Mouse (Mus musculus) kidney, postnatal 14 days (tissue): Measurements from ENCODE around the gene Smim1.

Source experiments
- DNase-seq: peaks from one replicate; pipeline ENCODE4 v3.0.0; 2022; ENCODE audit warnings: mixed read lengths

Smim1 gene

DNA sequence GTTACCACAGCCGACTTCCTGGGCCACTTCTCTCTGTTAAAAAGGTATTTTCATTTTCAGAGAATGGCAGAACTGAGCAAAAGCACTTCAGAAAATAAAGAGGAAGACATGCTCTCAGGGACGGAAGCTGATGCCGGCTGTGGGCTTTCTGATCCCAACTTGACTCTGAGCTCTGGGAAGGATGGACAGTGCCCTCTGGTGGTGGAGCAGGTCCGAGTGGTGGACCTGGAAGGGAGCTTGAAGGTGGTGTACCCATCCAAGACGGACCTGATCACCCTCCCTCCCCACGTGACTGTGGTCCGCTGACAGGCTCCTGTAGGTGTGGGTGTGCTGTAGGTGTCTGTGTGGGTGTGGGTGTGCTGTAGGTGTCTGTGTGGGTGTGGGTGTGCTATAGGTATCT lies 6.5 kb downstream of the Smim1 start:
- peak; percentile 75 for DNase-seq

DNA sequence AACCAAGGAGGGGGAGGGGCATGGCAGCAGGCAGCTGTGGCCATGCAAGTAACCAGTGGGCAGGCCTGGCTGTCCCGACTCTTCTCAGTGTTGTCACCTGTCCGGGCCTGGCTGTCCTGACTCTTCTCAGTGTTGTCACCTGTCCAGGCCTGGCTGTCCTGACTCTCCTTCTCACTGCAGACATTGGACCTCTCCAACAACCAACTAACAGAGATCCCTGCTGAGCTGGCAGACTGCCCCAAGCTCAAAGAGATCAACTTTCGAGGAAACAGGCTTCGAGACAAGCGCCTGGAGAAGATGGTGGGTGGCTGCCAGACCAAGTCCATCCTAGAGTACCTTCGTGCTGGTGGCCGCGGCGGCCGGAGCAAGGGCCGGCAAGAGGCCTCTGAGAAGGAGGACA lies 10.6 kb downstream of the Smim1 start:
- DNase-seq = no peak

DNA sequence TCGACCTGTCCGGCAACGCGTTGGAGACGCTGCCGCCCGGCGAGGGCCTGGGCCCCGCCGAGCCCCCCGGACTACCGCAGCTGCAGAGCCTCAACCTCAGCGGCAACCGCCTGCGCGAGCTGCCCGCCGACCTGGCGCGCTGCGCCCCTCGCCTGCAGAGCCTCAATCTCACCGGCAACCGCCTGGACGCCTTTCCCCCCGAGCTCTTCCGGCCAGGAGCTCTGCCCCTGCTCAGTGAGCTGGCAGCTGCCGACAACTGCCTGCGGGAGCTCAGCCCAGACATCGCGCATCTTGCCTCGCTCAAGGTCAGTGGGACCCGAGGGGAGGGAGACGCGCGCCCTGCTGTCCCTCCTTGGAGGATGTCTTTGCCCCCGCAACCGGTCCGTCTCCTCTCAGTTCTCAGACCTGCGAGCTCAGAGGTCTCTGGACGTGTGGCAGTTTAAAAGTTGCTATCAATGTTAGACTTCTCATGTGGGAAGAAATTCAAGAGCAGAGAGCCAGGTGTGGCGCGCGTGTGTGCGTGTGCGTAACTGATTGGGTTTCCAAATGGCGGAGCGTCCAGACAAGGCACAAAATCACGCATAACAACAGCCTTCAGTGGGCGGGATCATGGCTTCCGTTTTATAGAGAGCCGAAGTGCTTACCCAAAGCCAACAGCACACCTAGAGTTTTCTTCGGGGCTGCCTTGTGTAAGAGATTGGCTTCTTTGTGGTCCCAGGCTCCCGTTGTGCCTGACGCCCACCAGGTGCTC lies 13.7 kb downstream of the Smim1 start:
- no peak for DNase-seq

DNA sequence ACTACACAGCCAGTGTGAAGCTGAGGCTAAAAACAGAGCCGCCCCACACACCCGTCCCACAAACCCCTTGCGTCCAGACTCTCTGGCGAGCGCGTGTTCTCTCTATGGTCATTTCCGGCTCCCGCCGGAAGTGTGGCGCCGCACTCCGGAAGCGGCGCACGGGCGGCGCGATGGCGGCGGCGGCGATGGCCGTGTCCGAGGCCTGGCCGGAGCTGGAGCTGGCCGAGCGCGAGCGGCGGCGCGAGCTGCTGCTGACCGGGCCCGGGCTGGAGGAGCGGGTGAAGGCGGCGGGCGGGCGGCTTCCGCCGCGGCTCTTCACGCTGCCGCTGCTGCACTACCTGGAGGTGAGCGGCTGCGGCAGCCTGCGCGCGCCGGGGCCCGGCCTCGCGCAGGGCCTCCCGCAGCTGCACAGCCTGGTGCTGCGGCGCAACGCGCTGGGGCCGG lies 14.4 kb downstream of the Smim1 start, which contains the start of gene Lrrc47:
Gene Lrrc47, plus strand, starts transcription at position 86 of the 444 bp plus-strand sequence.
- DNase-seq = peak; percentile 90

DNA sequence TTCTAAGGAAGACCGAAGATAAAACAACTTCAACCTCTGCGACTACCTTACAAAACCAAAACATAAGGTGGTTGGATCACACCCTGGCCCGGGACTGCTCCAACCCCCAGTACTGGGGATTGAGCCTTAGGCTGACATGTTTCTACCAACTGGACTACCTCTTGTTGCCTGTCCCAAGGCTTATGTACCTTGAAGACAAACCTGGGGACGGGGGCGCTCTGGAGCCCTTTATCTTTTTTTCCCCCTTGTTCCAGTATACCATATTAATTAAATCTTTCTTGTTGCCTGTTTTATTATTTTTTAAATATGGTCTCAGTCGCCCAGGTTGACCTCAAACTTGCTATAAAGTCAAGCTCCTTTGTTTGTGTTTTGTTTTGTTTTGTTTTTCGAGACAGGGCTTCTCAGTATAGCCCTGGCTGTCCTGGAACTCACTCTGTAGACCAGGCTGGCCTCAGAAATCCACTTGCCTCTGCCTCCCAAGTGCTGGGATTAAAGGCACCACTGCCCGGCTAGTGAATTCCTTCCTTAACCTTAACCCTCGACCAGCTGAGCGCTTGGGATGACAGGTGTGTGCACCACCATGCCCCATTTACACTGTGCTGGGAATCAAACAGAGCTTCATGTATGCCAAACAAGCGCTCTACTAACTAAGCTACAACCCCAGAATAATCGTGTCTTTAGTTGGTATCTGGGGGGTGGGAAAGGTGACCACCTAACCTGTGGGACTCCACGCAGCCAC lies 15.0 kb downstream of the Smim1 start:
- no peak for DNase-seq

DNA sequence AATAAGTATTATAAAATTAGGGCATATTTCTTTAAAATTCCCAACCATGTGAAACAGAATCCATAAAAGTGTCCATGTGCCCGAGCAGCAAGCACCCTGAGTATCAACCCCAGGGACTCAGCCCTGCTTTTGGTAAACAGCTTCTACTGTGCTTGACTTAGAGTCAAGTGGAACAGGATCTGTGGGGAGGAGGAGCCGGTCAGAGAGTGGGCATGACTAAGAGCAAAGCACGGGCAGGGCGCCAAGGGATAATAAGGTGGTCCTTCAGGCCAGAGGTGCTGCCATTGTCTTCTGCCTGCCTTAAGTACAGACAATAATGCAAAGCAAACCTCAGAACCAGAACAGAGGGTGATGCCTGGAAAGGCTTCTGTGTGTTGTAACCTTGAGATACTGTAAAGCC lies 18.3 kb downstream of the Smim1 start:
- no peak for DNase-seq

DNA sequence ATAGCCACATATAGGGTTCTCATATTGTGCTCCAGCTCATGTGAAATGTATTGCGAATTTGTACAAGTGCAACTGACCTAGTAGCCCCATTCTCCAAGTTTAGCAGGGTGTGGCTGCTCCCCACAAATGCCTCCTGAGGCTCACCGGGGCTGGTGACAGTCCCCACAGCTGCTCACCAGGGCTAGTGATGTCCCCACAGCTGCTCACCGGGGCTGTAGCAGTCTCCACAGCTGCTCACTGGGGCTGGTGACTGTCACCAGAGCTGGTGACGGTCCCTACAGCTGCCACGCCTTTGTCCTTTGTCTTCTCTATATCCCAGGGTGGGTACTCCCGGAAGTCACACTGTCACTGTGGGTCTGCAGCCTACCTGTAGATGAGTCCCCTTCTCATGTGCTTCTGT lies 19.8 kb downstream of the Smim1 start:
- DNase-seq = no peak

DNA sequence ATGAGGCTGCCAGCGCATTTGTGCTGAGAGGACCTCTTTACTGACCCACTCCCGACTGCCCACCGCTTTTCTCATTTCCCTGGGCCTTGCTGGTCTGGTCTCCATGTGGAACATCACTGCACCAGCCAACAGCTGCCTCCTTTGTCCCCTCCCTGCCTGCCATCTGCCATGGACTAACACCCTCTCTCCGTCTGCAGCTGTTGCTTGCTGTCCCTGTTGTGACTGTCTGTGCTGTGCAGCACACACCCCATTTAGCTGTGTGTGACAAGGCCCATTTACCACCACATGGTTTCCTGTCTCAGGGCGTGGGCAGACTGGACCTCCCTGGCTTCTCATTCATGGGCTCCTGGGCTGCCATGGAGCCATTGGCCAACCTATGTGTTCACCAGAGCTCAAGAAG lies 20.5 kb downstream of the Smim1 start:
- DNase-seq = no peak

DNA sequence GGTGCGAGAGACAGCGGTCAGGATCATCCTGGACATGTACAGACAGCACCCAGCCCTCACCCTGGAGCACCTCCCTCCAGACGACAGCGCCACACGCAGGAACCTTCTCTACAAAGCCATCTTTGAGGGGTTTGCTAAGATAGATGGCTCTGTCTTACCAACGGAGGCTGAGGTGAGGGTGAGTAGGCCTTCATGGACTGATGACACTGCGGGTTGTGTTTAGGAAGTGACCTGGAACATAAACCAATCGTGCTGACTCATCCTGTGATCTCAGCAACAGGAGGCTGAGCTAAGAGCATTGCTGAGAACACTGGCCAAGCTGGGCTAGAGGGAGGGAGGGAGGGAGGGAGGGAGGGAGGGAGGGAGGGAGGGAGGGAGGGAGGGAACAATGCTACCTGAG lies 32.5 kb downstream of the Smim1 start:
- DNase-seq = no peak

DNA sequence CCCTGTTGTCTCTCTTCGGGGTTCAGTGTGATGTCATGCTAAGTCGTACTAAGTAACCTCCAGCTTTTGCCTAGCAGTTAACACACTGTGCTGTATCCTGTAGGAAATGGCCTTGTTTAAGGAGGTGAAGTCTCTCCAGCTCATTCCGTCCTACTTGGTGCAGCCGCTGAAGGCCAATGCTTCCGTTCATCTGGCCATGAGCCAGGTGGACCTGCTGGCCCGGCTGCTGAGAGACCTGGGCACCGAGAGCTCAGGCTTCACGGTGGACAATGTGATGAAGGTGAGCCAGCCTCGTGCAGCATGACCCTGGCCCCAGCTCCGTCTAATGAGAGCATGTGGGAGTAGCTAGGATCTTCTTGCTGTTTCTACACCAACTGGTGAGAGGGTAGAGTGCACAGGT lies 33.3 kb downstream of the Smim1 start:
- no peak for DNase-seq

DNA sequence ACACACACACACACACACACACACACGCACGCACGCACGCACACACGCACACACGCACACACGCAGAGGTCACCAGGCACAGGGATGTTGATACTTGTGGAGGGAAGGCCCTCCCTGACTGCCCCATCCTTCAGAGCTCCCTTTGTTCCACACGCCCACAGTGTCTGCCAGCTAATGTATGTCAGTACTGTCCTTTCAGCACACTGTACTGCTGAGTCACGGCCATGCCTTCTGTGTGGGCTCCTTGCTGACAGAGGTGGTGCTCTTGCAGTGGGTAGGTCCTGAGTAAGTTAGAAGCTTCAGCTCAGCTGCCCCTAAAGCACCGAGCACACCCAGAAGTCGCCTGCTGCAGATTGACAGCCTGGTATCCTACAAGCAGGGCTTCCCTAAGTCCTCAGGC lies 45.6 kb downstream of the Smim1 start:
- DNase-seq = no peak

DNA sequence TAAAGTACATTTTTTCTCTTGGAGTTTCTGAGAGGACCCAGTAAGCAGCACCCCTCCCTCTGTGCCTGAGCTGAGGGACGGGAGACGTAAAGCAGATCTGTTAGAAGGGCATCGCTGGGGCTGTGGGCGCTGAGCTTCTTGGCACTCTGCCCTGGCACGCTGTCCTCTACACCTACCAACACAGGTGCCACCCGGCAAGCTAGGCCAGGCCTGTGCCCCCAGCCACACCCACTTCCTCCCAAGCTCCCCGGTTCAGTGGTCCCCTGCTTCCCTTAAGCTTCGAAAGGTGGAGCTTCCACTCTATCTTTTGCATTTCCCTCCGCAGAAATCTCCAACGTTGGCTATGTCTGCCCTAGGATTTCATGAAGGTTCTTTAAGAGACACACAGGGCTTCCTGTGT lies 46.8 kb downstream of the Smim1 start:
- no peak for DNase-seq

DNA sequence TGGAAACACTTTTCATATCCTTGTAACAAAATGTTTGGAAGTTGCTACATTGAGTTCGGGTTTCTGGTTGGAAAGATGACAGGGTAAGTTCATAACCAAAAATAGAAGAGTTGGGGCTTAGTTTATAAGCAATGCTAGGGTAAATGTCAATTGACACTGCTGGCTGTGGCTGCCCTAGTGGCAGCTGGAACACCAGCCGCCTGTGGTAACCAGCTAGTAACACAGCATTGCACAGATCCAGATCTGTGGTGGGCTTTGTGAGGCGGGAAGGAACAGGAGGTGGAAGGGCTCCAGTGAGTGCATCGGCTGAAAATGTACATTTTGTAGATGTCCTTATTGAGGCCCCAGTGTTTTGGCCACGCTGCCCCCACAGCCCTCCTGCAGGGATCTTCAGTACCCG lies 50.3 kb downstream of the Smim1 start:
- no peak for DNase-seq

DNA sequence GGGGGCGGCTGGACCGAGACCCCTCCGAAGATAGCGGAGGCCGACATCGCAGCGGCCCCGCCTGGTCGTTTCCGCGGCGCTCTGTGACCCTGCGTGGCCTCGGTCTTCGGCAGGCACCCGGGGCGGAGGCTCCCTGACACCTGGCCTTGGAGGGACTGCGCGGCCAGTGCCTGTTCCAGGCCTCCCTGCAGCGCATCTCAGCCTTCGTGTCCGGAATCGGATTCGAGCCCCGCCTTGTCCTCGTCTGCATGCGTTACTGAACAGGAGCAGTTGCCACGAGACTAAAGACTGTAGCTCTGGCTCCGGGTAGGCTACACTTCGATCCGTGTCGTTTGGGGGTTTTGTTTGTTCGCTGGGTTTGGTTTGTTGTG lies 50.8 kb downstream of the Smim1 start:
- no peak for DNase-seq

DNA sequence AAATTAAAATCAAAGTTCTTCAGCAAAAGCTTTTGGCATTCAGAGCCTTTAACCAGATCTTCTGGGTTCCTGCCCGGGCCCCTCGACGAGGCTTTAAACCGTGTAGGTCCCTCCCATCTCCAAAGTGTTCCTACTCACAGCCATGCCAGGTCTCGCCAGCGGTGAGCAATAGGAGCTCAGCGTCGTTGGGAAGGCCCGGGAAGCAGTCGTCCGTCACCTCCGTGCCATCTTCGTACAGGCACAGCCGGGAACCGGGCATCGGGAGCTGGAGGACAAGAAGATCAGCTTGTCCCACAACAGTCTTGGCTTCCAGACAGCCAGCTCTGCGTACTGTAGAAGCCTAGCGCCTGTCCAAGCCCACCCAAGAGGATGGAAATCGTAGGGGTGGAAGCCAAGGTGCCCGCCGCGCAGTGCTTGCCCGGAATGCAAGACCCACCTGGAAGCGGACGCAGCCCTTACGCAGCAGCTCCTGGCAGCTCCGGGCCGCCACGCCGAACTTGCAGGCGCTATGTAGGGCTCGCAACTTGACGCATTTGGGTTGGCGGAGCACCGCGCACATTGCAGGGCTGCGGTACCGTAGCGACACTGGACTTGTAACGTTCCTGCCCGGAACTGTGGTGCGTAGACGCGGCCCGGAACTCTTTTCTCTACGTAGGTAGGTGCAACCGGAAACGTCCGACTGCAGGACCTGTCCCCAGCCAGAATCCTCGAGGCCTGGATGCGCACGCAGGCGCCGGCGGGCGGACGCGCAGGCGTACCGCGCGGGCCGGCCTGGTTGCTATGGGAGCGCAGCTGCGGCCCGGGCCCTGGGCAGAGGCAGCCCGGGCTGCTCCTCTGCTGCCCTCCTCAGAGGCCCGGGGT lies 51.4 kb downstream of the Smim1 start, which contains the start of the genes Dffb and Cep104:
Gene Dffb, minus strand, starts transcription at position 696 of the 861 bp plus-strand sequence.
Gene Cep104, plus strand, starts transcription at position 764 of the 861 bp plus-strand sequence.
- peak; percentile 96 for DNase-seq
